Mouse (Mus musculus): ENCODE data around the gene Pbx4.
A peak's percentile ranks its signal among the peaks of the same experiment; 100 is the strongest.

Pbx4 gene

GRCm38 (mm10) chr8:69808864-69809403 is 23.4 kb upstream of the Pbx4 start:
- DNase-seq (ENCODE audit: extremely low spot score, low spot score) = peak; percentile 31

GRCm38 (mm10) chr8:69809820-69810219 is 22.5 kb upstream of the Pbx4 start:
- DNase-seq (ENCODE audit: extremely low spot score, low spot score) = no peak

- DNase-seq (ENCODE audit: extremely low spot score, low spot score) = no peak
Observed at GRCm38 (mm10) chr8:69814881-69815280, 17.4 kb upstream of the Pbx4 start.

GRCm38 (mm10) chr8:69815396-69815795 is 16.9 kb upstream of the Pbx4 start:
- DNase-seq (ENCODE audit: extremely low spot score, low spot score) = no peak

GRCm38 (mm10) chr8:69820466-69820865 is 11.8 kb upstream of the Pbx4 start:
- no peak for DNase-seq (ENCODE audit: extremely low spot score, low spot score)

- no peak for DNase-seq (ENCODE audit: extremely low spot score, low spot score)
Observed at GRCm38 (mm10) chr8:69821971-69822385, 10.3 kb upstream of the Pbx4 start.

GRCm38 (mm10) chr8:69822386-69823191 is 9.7 kb upstream of the Pbx4 start, which contains the start of gene Lpar2:
TSS of gene Lpar2 (plus strand) at chr8:69822429.
- DNase-seq (ENCODE audit: extremely low spot score, low spot score) = peak; percentile 80

GRCm38 (mm10) chr8:69826371-69826770 is 5.9 kb upstream of the Pbx4 start:
- no peak for DNase-seq (ENCODE audit: extremely low spot score, low spot score)

- DNase-seq (ENCODE audit: extremely low spot score, low spot score) = no peak
Observed at GRCm38 (mm10) chr8:69837057-69837682, 4.9 kb downstream of the Pbx4 start.

GRCm38 (mm10) chr8:69847167-69848065 is 15.1 kb downstream of the Pbx4 start:
- no peak for DNase-seq (ENCODE audit: extremely low spot score, low spot score)

GRCm38 (mm10) chr8:69848951-69849350 is 16.7 kb downstream of the Pbx4 start:
- DNase-seq (ENCODE audit: extremely low spot score, low spot score) = no peak

- DNase-seq (ENCODE audit: extremely low spot score, low spot score) = no peak
Observed at GRCm38 (mm10) chr8:69849899-69850298, 17.6 kb downstream of the Pbx4 start.

- DNase-seq (ENCODE audit: extremely low spot score, low spot score) = no peak
Observed at GRCm38 (mm10) chr8:69850926-69851506, 18.7 kb downstream of the Pbx4 start.

- DNase-seq (ENCODE audit: extremely low spot score, low spot score) = no peak
Observed at GRCm38 (mm10) chr8:69853869-69854268, 21.6 kb downstream of the Pbx4 start.

- DNase-seq (ENCODE audit: extremely low spot score, low spot score) = no peak
Observed at GRCm38 (mm10) chr8:69860807-69861206, 28.5 kb downstream of the Pbx4 start.

- no peak for DNase-seq (ENCODE audit: extremely low spot score, low spot score)
Observed at GRCm38 (mm10) chr8:69861251-69861650, 29.0 kb downstream of the Pbx4 start.

GRCm38 (mm10) chr8:69863387-69864020 is 31.2 kb downstream of the Pbx4 start:
- no peak for DNase-seq (ENCODE audit: extremely low spot score, low spot score)

- DNase-seq (ENCODE audit: extremely low spot score, low spot score) = no peak
Observed at GRCm38 (mm10) chr8:69864180-69864579, 31.9 kb downstream of the Pbx4 start.

- no peak for DNase-seq (ENCODE audit: extremely low spot score, low spot score)
Observed at GRCm38 (mm10) chr8:69867696-69868326, 35.5 kb downstream of the Pbx4 start.

All from neural tube, embryonic 10.5 days (tissue).